Mouse (Mus musculus) myocyte (in vitro differentiated cells): ENCODE results near the gene Mab21l3.

ENCODE experiments used
- E2F4 ChIP-seq: IDR thresholded peaks from one replicate; pipeline ENCODE4 v1.6.1; 2011; ENCODE audit warnings: mild to moderate bottlenecking, control low read depth, moderate library complexity; ENCODE audit not compliant: insufficient read depth
- MYOD1 ChIP-seq, 3 experiments: IDR thresholded peaks; one replicate each; pipeline ENCODE4 v1.6.1; 2011; ENCODE audit warnings: control low read depth in 2 of 3, low read depth in 2 of 3, mild to moderate bottlenecking in 2 of 3, moderate library complexity in 1 of 3; ENCODE audit not compliant: insufficient read length in 2 of 3, control insufficient read depth in 1 of 3

DNA sequence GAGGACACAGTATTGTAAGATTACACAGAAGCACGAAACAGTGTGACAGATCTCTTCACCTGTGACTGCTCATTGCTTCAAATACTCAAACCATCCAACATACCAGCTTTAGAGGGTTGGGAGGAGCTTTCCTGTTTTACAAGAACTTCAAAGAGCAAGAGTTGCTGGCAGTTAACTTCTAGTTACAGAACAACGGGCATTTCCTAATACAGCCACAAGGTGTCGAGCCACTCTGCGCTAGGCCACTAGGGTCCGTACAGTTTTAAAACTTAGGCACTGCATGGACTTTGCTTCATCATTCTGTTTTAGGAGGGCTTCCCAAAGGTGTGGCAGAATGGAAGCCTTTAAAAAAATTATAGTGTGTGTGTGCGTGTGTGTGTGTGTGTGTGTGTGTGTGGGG is 32.1 kb upstream of the Mab21l3 start:
- TF ChIP-seq MYOD1 (IDR thresholded peaks at IDR 0.05; ENCODE audit: control insufficient read depth in 1 of 3, insufficient read length in 2 of 3, low read depth in 2 of 3) (no peak), E2F4 (no peak)
